Mouse (Mus musculus): ENCODE results near the gene C1qc. TPM values are rescaled to one million over a fixed set of nuclear protein-coding genes. Genes with fewer than 3 reads are reported as not detected.

Gene C1qc
- 28.4 and 32.9 TPM in 2 replicates for polyA plus RNA-seq (2015; fragmentation: Nextera tagmentation; extraction: Ambion mirVana)

GRCm38 (mm10) chr4:136892811-136893210 lies at the start of gene C1qc:
Gene C1qc, minus strand, starts transcription at chr4:136893065.
- H3K27me3 ChIP-seq (replicated peaks; ENCODE audit: control insufficient read depth, insufficient read depth, low read length): peaks cover 12% of the 10 kb centered on the region; the same call in 1 of the 2 replicates
- no peak within 1 kb of the TSS for H3K4me2 ChIP-seq (ENCODE audit: low read depth, low read length)
- no peak within 1 kb of the TSS for H3K9ac ChIP-seq (ENCODE audit: low read depth, low read length)
- no peak for ATAC-seq
- no peaks in the 10 kb centered on the region for H3K36me3 ChIP-seq (ENCODE audit: control insufficient read depth, insufficient read depth, low read length)
- H3K4me3 ChIP-seq (ENCODE audit: low read length): no peak within 1 kb of the TSS
- WGBS: 57% methylated on average over 5 of the region's 5 CpGs
- H3K9me3 ChIP-seq (ENCODE audit: control insufficient read depth, low read length): no peaks in the 10 kb centered on the region
- H3K4me1 ChIP-seq (ENCODE audit: control insufficient read depth, insufficient read depth, low read length): no peaks in the 10 kb centered on the region
- no peak within 1 kb of the TSS for H3K27ac ChIP-seq (ENCODE audit: low read length)

GRCm38 (mm10) chr4:136937935-136938334 lies 45.1 kb upstream of the C1qc start:
- Histone ChIP-seq H3K4me3 (ENCODE audit: low read length) (no peak overlapping the region), H3K4me1 (ENCODE audit: control insufficient read depth, insufficient read depth, low read length) (peaks cover 3% of the 10 kb centered on the region; the same call in 1 of the 2 replicates), H3K9ac (ENCODE audit: low read depth, low read length) (no peak overlapping the region), H3K4me2 (ENCODE audit: low read depth, low read length) (no peak overlapping the region), H3K27me3 (replicated peaks; ENCODE audit: control insufficient read depth, insufficient read depth, low read length) (no peaks in the 10 kb centered on the region), H3K36me3 (ENCODE audit: control insufficient read depth, insufficient read depth, low read length) (no peaks in the 10 kb centered on the region), H3K27ac (ENCODE audit: low read length) (no peak overlapping the region), H3K9me3 (ENCODE audit: control insufficient read depth, low read length) (no peaks in the 10 kb centered on the region)
- WGBS: 86% methylated on average over 5 of the region's 5 CpGs
- ATAC-seq: no peak

DNA sequence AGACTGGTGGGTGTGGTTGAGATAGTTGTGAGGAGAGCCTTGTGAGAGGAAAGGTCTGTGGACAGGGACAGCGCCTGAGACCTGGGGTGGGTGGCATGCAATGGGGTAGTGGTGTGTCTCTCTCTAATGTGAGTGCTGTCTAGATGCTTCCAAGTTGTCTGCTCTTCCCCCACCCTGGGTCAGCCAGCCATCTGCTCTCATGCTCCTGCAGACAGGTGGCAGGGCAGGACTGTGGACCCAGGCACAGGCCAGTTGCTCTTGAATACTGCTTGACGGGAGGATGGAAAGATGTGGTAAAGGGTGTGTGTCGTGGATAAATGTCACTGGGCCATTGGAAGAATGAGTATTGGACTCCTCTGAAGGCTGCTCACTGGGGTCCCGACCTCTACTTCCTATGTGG lies 44.5 kb upstream of the C1qc start:
- Histone ChIP-seq H3K4me2 (ENCODE audit: low read depth, low read length) (no peak overlapping the region), H3K36me3 (ENCODE audit: control insufficient read depth, insufficient read depth, low read length) (no peaks in the 10 kb centered on the region), H3K4me3 (ENCODE audit: low read length) (no peak overlapping the region), H3K27ac (ENCODE audit: low read length) (no peak overlapping the region), H3K9me3 (ENCODE audit: control insufficient read depth, low read length) (no peaks in the 10 kb centered on the region), H3K27me3 (replicated peaks; ENCODE audit: control insufficient read depth, insufficient read depth, low read length) (no peaks in the 10 kb centered on the region), H3K9ac (ENCODE audit: low read depth, low read length) (no peak overlapping the region), H3K4me1 (ENCODE audit: control insufficient read depth, insufficient read depth, low read length) (no peaks in the 10 kb centered on the region)
- 75% methylated on average over 4 of the region's 4 CpGs for WGBS
- no peak for ATAC-seq

DNA sequence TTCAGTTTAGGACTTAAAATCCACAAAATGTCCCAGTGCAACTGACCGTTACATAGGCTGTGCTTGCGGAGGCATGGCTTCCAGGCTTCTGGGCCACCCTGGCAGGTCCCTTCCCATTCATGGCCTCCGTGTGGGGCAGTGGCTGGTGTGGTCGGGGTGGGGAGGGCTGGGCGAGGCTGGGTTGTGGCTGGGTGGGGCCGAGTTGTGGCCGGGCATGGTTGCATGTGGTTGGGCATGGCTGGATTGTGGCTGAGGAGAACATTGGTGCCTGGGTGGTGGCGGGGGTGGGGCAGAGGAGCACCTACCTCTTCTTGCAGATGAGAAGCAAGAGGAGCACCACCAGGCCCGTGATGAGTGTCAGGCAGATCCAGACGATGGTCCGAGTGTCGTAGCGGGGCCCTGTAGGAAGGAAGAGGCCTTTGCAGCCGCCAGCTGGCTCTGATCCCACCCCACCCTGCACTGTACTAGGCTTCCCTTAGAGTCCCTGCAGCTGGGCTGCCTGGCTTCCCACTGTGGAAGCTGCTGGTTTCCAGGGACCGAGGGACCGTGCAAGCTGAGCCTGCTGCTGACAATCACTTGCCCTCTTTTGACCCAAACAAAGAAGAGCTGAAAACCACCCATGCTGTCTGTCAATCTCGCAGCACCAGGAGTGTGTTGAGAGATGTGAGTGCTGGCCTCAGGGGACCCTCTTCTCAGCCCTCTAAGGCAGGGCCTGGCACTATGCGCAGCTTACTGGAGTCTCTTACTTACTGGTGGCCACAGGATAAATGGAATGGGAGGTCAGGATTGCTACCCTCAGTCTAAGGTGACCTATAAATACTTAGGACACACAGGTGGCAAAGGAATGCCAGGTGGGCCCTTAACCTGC lies 42.1 kb upstream of the C1qc start:
- peak; percentile 53; the same call in 1 of the 2 replicates for ATAC-seq
- Histone ChIP-seq H3K4me1 (ENCODE audit: control insufficient read depth, insufficient read depth, low read length) (no peaks in the 10 kb centered on the region), H3K9me3 (ENCODE audit: control insufficient read depth, low read length) (no peaks in the 10 kb centered on the region), H3K9ac (ENCODE audit: low read depth, low read length) (no peak overlapping the region), H3K4me2 (ENCODE audit: low read depth, low read length) (no peak overlapping the region), H3K27ac (ENCODE audit: low read length) (no peak overlapping the region), H3K4me3 (ENCODE audit: low read length) (no peak overlapping the region), H3K36me3 (ENCODE audit: control insufficient read depth, insufficient read depth, low read length) (no peaks in the 10 kb centered on the region), H3K27me3 (replicated peaks; ENCODE audit: control insufficient read depth, insufficient read depth, low read length) (no peaks in the 10 kb centered on the region)
- WGBS: 55% methylated on average over 18 of the region's 18 CpGs

DNA sequence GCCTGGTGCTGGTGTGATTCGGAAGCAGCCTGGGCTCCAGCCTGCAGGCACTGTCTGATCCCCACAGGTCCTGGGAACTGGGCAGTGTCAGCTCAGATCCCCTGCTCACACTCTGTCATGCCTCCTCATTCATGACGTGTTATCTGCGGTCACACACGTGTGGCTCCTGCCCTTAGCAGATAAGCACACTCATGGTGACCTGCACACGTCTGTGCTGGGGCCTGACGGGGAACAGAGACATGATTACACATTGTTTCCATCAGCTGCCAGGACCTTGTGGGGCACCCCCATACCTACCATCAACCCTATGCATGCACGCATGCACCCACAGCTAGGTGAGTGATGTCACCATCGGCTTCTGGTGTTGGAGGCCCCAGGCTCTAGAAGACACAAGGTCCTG lies 37.6 kb upstream of the C1qc start:
- Histone ChIP-seq H3K27me3 (replicated peaks; ENCODE audit: control insufficient read depth, insufficient read depth, low read length) (peaks cover 5% of the 10 kb centered on the region; the same call in 1 of the 2 replicates), H3K27ac (ENCODE audit: low read length) (no peak overlapping the region), H3K36me3 (ENCODE audit: control insufficient read depth, insufficient read depth, low read length) (no peaks in the 10 kb centered on the region), H3K4me2 (ENCODE audit: low read depth, low read length) (no peak overlapping the region), H3K4me1 (ENCODE audit: control insufficient read depth, insufficient read depth, low read length) (no peaks in the 10 kb centered on the region), H3K4me3 (ENCODE audit: low read length) (no peak overlapping the region), H3K9ac (ENCODE audit: low read depth, low read length) (no peak overlapping the region), H3K9me3 (ENCODE audit: control insufficient read depth, low read length) (no peaks in the 10 kb centered on the region)
- ATAC-seq: peak; percentile 31; the same call in 1 of the 2 replicates
- 83% methylated on average over 8 of the region's 8 CpGs for WGBS

DNA sequence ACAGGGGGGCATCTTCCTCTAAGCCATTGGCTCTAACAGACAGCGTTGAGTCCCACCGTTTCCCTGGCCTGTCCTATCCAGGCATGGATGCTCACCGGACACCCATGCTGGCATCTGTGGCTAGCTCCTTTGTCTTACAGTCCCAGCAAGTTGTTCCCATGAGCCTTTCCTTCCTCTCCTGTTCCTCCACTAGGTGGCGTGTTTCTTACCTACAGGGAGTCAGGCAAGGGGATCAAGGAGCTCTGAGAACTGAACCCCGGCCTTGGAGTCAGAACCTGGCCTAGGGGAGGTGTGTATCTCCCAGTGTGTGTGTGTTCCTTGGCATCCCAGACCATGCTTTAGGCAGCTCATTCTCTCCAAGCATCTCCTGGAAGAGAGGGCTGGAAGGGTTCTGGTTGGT lies 36.1 kb upstream of the C1qc start:
- peaks cover 5% of the 10 kb centered on the region; the same call in 1 of the 2 replicates for H3K27me3 ChIP-seq (replicated peaks; ENCODE audit: control insufficient read depth, insufficient read depth, low read length)
- no peak for ATAC-seq

DNA sequence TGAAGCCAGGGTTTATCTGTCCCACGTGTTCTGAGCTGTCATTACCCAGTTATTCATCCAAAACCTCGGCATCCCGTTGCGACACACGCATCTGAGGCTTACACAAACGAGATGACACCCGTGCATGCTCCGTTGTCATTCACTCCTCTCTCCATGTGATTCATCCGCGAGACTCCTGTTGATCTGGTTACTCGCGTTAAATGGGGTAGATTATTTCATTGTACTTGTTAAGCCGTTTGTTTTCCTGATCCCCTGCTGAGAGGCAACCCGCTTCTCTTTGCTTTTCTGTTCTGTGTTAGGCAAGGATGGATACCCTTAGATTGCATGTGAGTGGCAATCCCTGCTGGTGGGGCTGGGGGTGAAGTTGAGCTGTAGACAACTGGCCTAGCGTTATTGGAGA lies 32.9 kb upstream of the C1qc start:
- WGBS: 25% methylated on average over 15 of the region's 15 CpGs
- no peak overlapping the region for H3K27ac ChIP-seq (ENCODE audit: low read length)
- no peaks in the 10 kb centered on the region for H3K36me3 ChIP-seq (ENCODE audit: control insufficient read depth, insufficient read depth, low read length)
- peaks cover 5% of the 10 kb centered on the region; the same call in 1 of the 2 replicates for H3K27me3 ChIP-seq (replicated peaks; ENCODE audit: control insufficient read depth, insufficient read depth, low read length)
- H3K4me3 ChIP-seq (ENCODE audit: low read length): no peak overlapping the region
- no peak overlapping the region for H3K4me2 ChIP-seq (ENCODE audit: low read depth, low read length)
- ATAC-seq: no peak
- H3K9me3 ChIP-seq (ENCODE audit: control insufficient read depth, low read length): no peaks in the 10 kb centered on the region
- no peaks in the 10 kb centered on the region for H3K4me1 ChIP-seq (ENCODE audit: control insufficient read depth, insufficient read depth, low read length)
- H3K9ac ChIP-seq (ENCODE audit: low read depth, low read length): no peak overlapping the region

More for the DNA sequence above, 36.1 kb upstream of the C1qc start:
- H3K9me3 ChIP-seq (ENCODE audit: control insufficient read depth, low read length): no peaks in the 10 kb centered on the region
- H3K9ac ChIP-seq (ENCODE audit: low read depth, low read length): no peak overlapping the region
- no peaks in the 10 kb centered on the region for H3K36me3 ChIP-seq (ENCODE audit: control insufficient read depth, insufficient read depth, low read length)
- 11% methylated on average over 5 of the region's 5 CpGs for WGBS
- H3K4me3 ChIP-seq (ENCODE audit: low read length): no peak overlapping the region
- H3K4me1 ChIP-seq (ENCODE audit: control insufficient read depth, insufficient read depth, low read length): no peaks in the 10 kb centered on the region
- H3K4me2 ChIP-seq (ENCODE audit: low read depth, low read length): no peak overlapping the region
- no peak overlapping the region for H3K27ac ChIP-seq (ENCODE audit: low read length)

GRCm38 (mm10) chr4:136924529-136924928 lies 31.7 kb upstream of the C1qc start:
- Histone ChIP-seq H3K4me2 (ENCODE audit: low read depth, low read length) (no peak overlapping the region), H3K9me3 (ENCODE audit: control insufficient read depth, low read length) (no peaks in the 10 kb centered on the region), H3K27me3 (replicated peaks; ENCODE audit: control insufficient read depth, insufficient read depth, low read length) (peaks cover 7% of the 10 kb centered on the region; the same call in 1 of the 2 replicates), H3K4me3 (ENCODE audit: low read length) (no peak overlapping the region), H3K27ac (ENCODE audit: low read length) (no peak overlapping the region), H3K36me3 (ENCODE audit: control insufficient read depth, insufficient read depth, low read length) (no peaks in the 10 kb centered on the region), H3K9ac (ENCODE audit: low read depth, low read length) (no peak overlapping the region), H3K4me1 (ENCODE audit: control insufficient read depth, insufficient read depth, low read length) (no peaks in the 10 kb centered on the region)
- ATAC-seq: no peak
- WGBS: 5% methylated on average over 6 of the region's 6 CpGs

DNA sequence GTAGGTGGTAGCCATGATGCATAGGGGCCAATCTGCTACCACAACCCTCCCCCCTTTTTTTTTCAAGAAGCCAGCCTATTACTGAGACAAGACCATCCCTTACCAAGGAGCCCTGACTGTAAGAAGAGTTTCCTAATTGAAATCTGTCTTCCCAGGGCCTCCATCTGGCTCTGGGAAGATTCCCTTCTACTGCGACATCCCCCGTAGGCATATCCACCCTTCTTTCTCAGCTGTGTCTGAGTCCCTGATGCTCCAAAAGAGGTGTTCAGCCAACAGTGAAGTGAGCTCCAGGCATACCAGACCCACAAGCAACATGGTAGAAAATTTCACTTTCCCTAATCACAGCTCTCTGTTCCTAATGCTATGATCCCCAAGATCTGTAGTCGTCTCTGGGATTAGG lies 26.7 kb upstream of the C1qc start:
- Histone ChIP-seq H3K4me1 (ENCODE audit: control insufficient read depth, insufficient read depth, low read length) (no peaks in the 10 kb centered on the region), H3K27me3 (replicated peaks; ENCODE audit: control insufficient read depth, insufficient read depth, low read length) (0 out of 2 replicates have a peak, but pooled peaks cover 2% of the 10 kb centered on the region), H3K9me3 (ENCODE audit: control insufficient read depth, low read length) (no peaks in the 10 kb centered on the region), H3K4me2 (ENCODE audit: low read depth, low read length) (no peak overlapping the region), H3K36me3 (ENCODE audit: control insufficient read depth, insufficient read depth, low read length) (no peaks in the 10 kb centered on the region), H3K9ac (ENCODE audit: low read depth, low read length) (no peak overlapping the region), H3K27ac (ENCODE audit: low read length) (no peak overlapping the region), H3K4me3 (ENCODE audit: low read length) (no peak overlapping the region)
- no peak for ATAC-seq
- 76% methylated on average over 3 of the region's 3 CpGs for WGBS

All from intestine, embryonic 16.5 days (tissue).